In the genomic region with DNA sequence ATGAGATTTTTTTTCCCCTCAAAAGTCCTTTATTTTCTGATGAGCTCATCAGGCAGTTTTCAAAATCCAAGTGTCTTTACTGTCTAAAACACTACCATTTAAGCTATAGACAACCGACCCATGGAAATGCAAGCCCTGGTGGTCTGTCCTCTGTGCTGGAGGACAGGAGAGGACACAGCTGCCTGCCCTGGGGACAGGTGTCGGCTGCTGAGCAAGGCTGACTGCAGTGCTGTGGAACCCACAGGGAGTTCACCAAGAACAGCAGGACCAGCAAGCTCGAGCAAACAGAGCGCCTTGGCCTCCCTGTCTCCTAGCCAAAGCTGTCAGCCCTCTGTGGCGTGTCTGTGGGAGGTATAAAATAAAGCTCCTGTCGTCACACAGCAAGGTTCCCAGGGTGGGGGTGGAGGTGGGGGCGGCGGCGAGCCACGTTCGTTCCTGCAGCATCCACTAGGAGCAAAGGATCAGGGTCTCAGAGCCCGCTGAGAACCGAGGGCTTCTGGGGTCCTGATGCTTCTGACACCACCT, we compare ENCODE assay signal across 29 mouse cellular contexts. TPM values are rescaled to one million over a fixed set of nuclear protein-coding genes. Genes with fewer than 3 reads are reported as not detected.
DNase-seq lines count a peak whose midpoint lies in the region; ATAC-seq and TF ChIP-seq lines count a peak whose summit lies in the region.
"Had no signal": no experiment of that assay in that cellular context is flagged by ENCODE, and none has a peak within 500 bp of the region (broad histone marks: within the 10 kb centered on the region; RNA-seq: fewer than 3 reads in every experiment).

No protein-coding gene starts in this region.

- no peak for TF ChIP-seq POLR2A in spleen, adult 2 months (IDR thresholded peaks at IDR 0.05; ENCODE audit: low read depth, low read length)

- H3K36me3 ChIP-seq in spleen, adult 2 months (ENCODE audit: control insufficient read depth, insufficient read depth, low read length): peaks cover 48% of the 10 kb centered on the region

- DNase-seq in layer of hippocampus, adult 2 months (ENCODE audit: low spot score in 2 of 2): peak in 1 of 2 experiments; percentile 43
- no peak for DNase-seq in layer of hippocampus, postnatal 10 days (ENCODE audit: low spot score in 2 of 2)
- DNase-seq in spleen, adult 2 months (ENCODE audit: low read depth in 1 of 2, low spot score in 2 of 2): no peak
- no peak for DNase-seq in spleen, postnatal 4 days (ENCODE audit: low spot score in 2 of 2)
- peak; percentile 38 for DNase-seq in right cerebral cortex, postnatal 14 days
- DNase-seq: adrenal gland, postnatal 10 days; B cell, adult 2 months; cerebellum, adult 11 months; cerebellum, adult 9-10 months; heart, postnatal 14 days; kidney, adult 9 months; kidney, postnatal 10 days; lung, embryonic 14.5 days; lung, postnatal 14 days; midbrain, embryonic 14.5 days; spleen, adult 18-20 months had no signal

- peak overlapping the region; percentile 78 for H3K27ac ChIP-seq in layer of hippocampus, adult 2 months
- 0 out of 2 replicates have a peak overlapping the region, but pooled peaks have one; percentile 8 for H3K27ac ChIP-seq in spleen, adult 2 months (ENCODE audit: insufficient read depth, low read length)
- H3K27ac ChIP-seq: embryonic facial prominence, embryonic 13.5 days; forebrain, embryonic 10.5 days; forebrain, embryonic 15.5 days; hindbrain, embryonic 10.5 days; liver, embryonic 15.5 days; neural tube, embryonic 15.5 days had no signal

- peak; percentile 41 for TF ChIP-seq CTCF in layer of hippocampus, adult 2 months (conservative IDR thresholded peaks at IDR 0.05)
- no peak for TF ChIP-seq CTCF in spleen, adult 2 months (IDR thresholded peaks at IDR 0.05; ENCODE audit: extremely low read depth, insufficient read depth, insufficient read length, insufficient replicate concordance)

- no peak for ATAC-seq in CD4-positive, CD25-positive, alpha-beta regulatory T cell, adult 4 months
- ATAC-seq: activated CD4-positive, CD25-positive, alpha-beta regulatory T cell, adult 4 months; forebrain, embryonic 15.5 days; hindbrain, embryonic 16.5 days; intestine, embryonic 16.5 days had no signal

- 90% methylated on average over 13 of the region's 13 CpGs for WGBS in spleen, adult 2 months

- no peak overlapping the region for H3K4me3 ChIP-seq in layer of hippocampus, adult 2 months
- no peak overlapping the region for H3K4me3 ChIP-seq in spleen, adult 2 months (ENCODE audit: extremely low read depth, insufficient read depth, insufficient read length)
- H3K4me3 ChIP-seq: embryonic facial prominence, embryonic 13.5 days; forebrain, embryonic 10.5 days; forebrain, embryonic 15.5 days; hindbrain, embryonic 10.5 days; liver, embryonic 15.5 days; neural tube, embryonic 15.5 days had no signal

- no peaks in the 10 kb centered on the region for H3K4me1 ChIP-seq in spleen, adult 2 months (ENCODE audit: control insufficient read depth, insufficient read depth, insufficient read length)
- H3K4me1 ChIP-seq: embryonic facial prominence, embryonic 13.5 days; forebrain, embryonic 10.5 days; forebrain, embryonic 15.5 days; hindbrain, embryonic 10.5 days; liver, embryonic 15.5 days; neural tube, embryonic 15.5 days had no signal

- H3K27me3 ChIP-seq in spleen, adult 2 months (ENCODE audit: control insufficient read depth, insufficient read depth, low read length): no peaks in the 10 kb centered on the region
- H3K27me3 ChIP-seq: CH12.LX; embryonic facial prominence, embryonic 13.5 days; forebrain, embryonic 15.5 days; liver, embryonic 15.5 days; neural tube, embryonic 15.5 days had no signal

RNA-seq across cellular contexts. Expression of a gene that starts 17.2 kb away (rescaled TPM):
- total RNA-seq in layer of hippocampus, adult 2 months (2021): 10 to 100 TPM; 35.0 to 38.0 TPM
- total RNA-seq in layer of hippocampus, postnatal 10 days (2021): 10 to 100 TPM; 49.3 TPM
- 0.43 and 0.61 TPM in 2 replicates for polyA plus RNA-seq in spleen, adult 2 months (2012; rRNA removed)
- polyA plus RNA-seq in CD4-positive, CD25-positive, alpha-beta regulatory T cell, adult 4 months (2017; shearing (Covaris generic)): 1 to 10 TPM; 7.5 to 10.0 TPM

RNA-seq across cellular contexts. Expression of a gene that starts 24.3 kb away (rescaled TPM):
- total RNA-seq in layer of hippocampus, adult 2 months (2021): 100 to 1,000 TPM in 1 of 2 experiments, 10 to 100 TPM in 1; 91.3 to 105 TPM
- total RNA-seq in layer of hippocampus, postnatal 10 days (2021): 10 to 100 TPM; 87.4 to 90.0 TPM
- 79.8 and 84.6 TPM in 2 replicates for polyA plus RNA-seq in spleen, adult 2 months (2012; rRNA removed)
- polyA plus RNA-seq in CD4-positive, CD25-positive, alpha-beta regulatory T cell, adult 4 months (2017; shearing (Covaris generic)): 100 to 1,000 TPM; 221 to 254 TPM

RNA-seq across cellular contexts. Expression of a gene that starts 38.2 kb away (rescaled TPM):
- total RNA-seq in layer of hippocampus, adult 2 months (2021): 1 to 10 TPM in 1 of 2 experiments, under 1 TPM in 1; 0.76 to 1.8 TPM
- 1 to 10 TPM; 1.0 to 1.6 TPM for total RNA-seq in layer of hippocampus, postnatal 10 days (2021)
- 6.2 and 7.1 TPM in 2 replicates for polyA plus RNA-seq in spleen, adult 2 months (2012; rRNA removed)
- 1 to 10 TPM; 3.7 to 5.4 TPM for polyA plus RNA-seq in CD4-positive, CD25-positive, alpha-beta regulatory T cell, adult 4 months (2017; shearing (Covaris generic))
- total RNA-seq: gastrocnemius, adult 8-10 months; liver, adult 2 months had no signal

RNA-seq across cellular contexts. Expression of a gene that starts 45.5 kb away (rescaled TPM):
- total RNA-seq in layer of hippocampus, adult 2 months (2021): 10 to 100 TPM; 21.6 to 26.4 TPM
- total RNA-seq in layer of hippocampus, postnatal 10 days (2021): 10 to 100 TPM; 11.6 to 13.0 TPM
- polyA plus RNA-seq in spleen, adult 2 months (2012; rRNA removed): 71.8 and 79.3 TPM in 2 replicates
- polyA plus RNA-seq in CD4-positive, CD25-positive, alpha-beta regulatory T cell, adult 4 months (2017; shearing (Covaris generic)): 10 to 100 TPM; 19.7 to 22.9 TPM

RNA-seq across cellular contexts. Expression of a gene that starts 57.7 kb away (rescaled TPM):
- 10 to 100 TPM; 24.5 to 25.2 TPM for total RNA-seq in layer of hippocampus, adult 2 months (2021)
- 10 to 100 TPM; 43.3 to 49.1 TPM for total RNA-seq in layer of hippocampus, postnatal 10 days (2021)
- polyA plus RNA-seq in spleen, adult 2 months (2012; rRNA removed): 13.1 and 19.9 TPM in 2 replicates
- 1 to 10 TPM; 6.9 to 8.4 TPM for polyA plus RNA-seq in CD4-positive, CD25-positive, alpha-beta regulatory T cell, adult 4 months (2017; shearing (Covaris generic))
